Mouse (Mus musculus) limb, embryonic 15.5 days (tissue): ENCODE data around the gene Lrch3. TPM values are rescaled to one million over a fixed set of nuclear protein-coding genes. Genes with fewer than 3 reads are reported as not detected.
"Not testable (repeated sequence)": the region's sequence is repeated elsewhere in the genome, so short reads cannot be mapped to it uniquely, and the experiment has no call there.

ENCODE experiments used
- ATAC-seq: fragments of 200-750 bp; cut with Nextera tagmentation; 2 replicates; pipeline ENCODE4 v1.8.0; 2017; ENCODE audit warnings: low read depth, moderate TSS enrichment; ENCODE audit not compliant: insufficient number of reproducible peaks, low FRiP score, low TSS enrichment
- H3K27ac ChIP-seq: fragments of 300-500 bp; sonication (generic); 2 replicates; pipeline ENCODE4 v1.5.1; 2015; ENCODE audit warnings: moderate library complexity, mild to moderate bottlenecking, inconsistent platforms
- H3K27me3 ChIP-seq: fragments of 300-500 bp; sonication (generic); 2 replicates; pipeline ENCODE4 v1.6.1; 2015; ENCODE audit warnings: inconsistent platforms
- H3K36me3 ChIP-seq: fragments of 300-500 bp; sonication (generic); 2 replicates; pipeline ENCODE4 v1.6.1; 2015; ENCODE audit warnings: inconsistent platforms
- H3K4me1 ChIP-seq: fragments of 300-500 bp; sonication (generic); 2 replicates; pipeline ENCODE4 v1.6.1; 2015; ENCODE audit warnings: inconsistent platforms
- H3K4me2 ChIP-seq: fragments of 300-500 bp; sonication (generic); 2 replicates; pipeline ENCODE4 v1.6.1; 2015; ENCODE audit warnings: mild to moderate bottlenecking, inconsistent platforms
- H3K4me3 ChIP-seq: fragments of 300-500 bp; sonication (generic); 2 replicates; pipeline ENCODE4 v1.5.1; 2015; ENCODE audit warnings: mild to moderate bottlenecking, inconsistent platforms
- H3K9ac ChIP-seq: fragments of 300-500 bp; sonication (generic); 2 replicates; pipeline ENCODE4 v1.6.1; 2015; ENCODE audit warnings: inconsistent platforms
- H3K9me3 ChIP-seq: fragments of 300-500 bp; sonication (generic); 2 replicates; pipeline ENCODE4 v1.6.1; 2016; ENCODE audit warnings: inconsistent platforms
- WGBS: fragments of 180-500 bp; shearing (Covaris S2); methylation state at CpG from one replicate; pipeline ENCODE4 v1.1.7; 2015; 5-methylcytosine and 5-hydroxymethylcytosine counted together
- polyA plus RNA-seq: library from polyadenylated mRNA; unstranded; fragments of >200 nt; fragmentation: Nextera tagmentation; extraction: Ambion mirVana; gene quantifications from 2 replicates; pipeline ENCODE4 v1.2.1, GENCODE M21; 2015

Lrch3 gene
- polyA plus RNA-seq, 1 experiment from 2014 or later = 23.1 TPM

- Histone ChIP-seq H3K27ac (no peak overlapping the region), H3K9me3 (no peaks in the 10 kb centered on the region), H3K27me3 (no peaks in the 10 kb centered on the region), H3K36me3 (no peaks in the 10 kb centered on the region), H3K4me2 (no peak overlapping the region), H3K4me1 (no peaks in the 10 kb centered on the region), H3K9ac (no peak overlapping the region), H3K4me3 (no peak overlapping the region)
- no peak for ATAC-seq
- WGBS = 65% methylated on average over 4 of the region's 4 CpGs
Observed at GRCm38 (mm10) chr16:33036006-33036405, 122.1 kb downstream of the Lrch3 start.

- no peaks in the 10 kb centered on the region for H3K4me1 ChIP-seq
- H3K27ac ChIP-seq = no peak overlapping the region
- no peak overlapping the region for H3K4me3 ChIP-seq
- H3K4me2 ChIP-seq = no peak overlapping the region
- no peak overlapping the region for H3K9ac ChIP-seq
- WGBS = 79% methylated on average over 1 of the region's 1 CpGs
- H3K27me3 ChIP-seq = no peaks in the 10 kb centered on the region
- no peak for ATAC-seq
- H3K36me3 ChIP-seq = no peaks in the 10 kb centered on the region
- H3K9me3 ChIP-seq = no peaks in the 10 kb centered on the region
Observed at GRCm38 (mm10) chr16:33042682-33043081, 128.8 kb downstream of the Lrch3 start.

- Histone ChIP-seq H3K4me3 (no peak overlapping the region), H3K27me3 (no peaks in the 10 kb centered on the region), H3K9me3 (no peaks in the 10 kb centered on the region), H3K4me1 (no peaks in the 10 kb centered on the region), H3K27ac (no peak overlapping the region), H3K36me3 (no peaks in the 10 kb centered on the region), H3K4me2 (no peak overlapping the region), H3K9ac (no peak overlapping the region)
- no peak for ATAC-seq
- 68% methylated on average over 2 of the region's 2 CpGs for WGBS
Observed at GRCm38 (mm10) chr16:33043268-33043667, 129.4 kb downstream of the Lrch3 start.

- H3K4me2 ChIP-seq = no peak overlapping the region
- H3K27ac ChIP-seq = no peak overlapping the region
- WGBS = 93% methylated on average over 1 of the region's 1 CpGs
- no peak overlapping the region for H3K4me3 ChIP-seq
- H3K4me1 ChIP-seq = no peaks in the 10 kb centered on the region
- H3K27me3 ChIP-seq = no peaks in the 10 kb centered on the region
- ATAC-seq = no peak
- H3K9me3 ChIP-seq = no peaks in the 10 kb centered on the region
- no peaks in the 10 kb centered on the region for H3K36me3 ChIP-seq
- H3K9ac ChIP-seq = no peak overlapping the region
Observed at GRCm38 (mm10) chr16:33048004-33048403, 134.1 kb downstream of the Lrch3 start.

GRCm38 (mm10) chr16:33048686-33049085, 134.8 kb downstream of the Lrch3 start:
- H3K36me3 ChIP-seq = no peaks in the 10 kb centered on the region
- no peaks in the 10 kb centered on the region for H3K27me3 ChIP-seq
- no peaks in the 10 kb centered on the region for H3K4me1 ChIP-seq
- no peak overlapping the region for H3K27ac ChIP-seq
- no peak overlapping the region for H3K4me2 ChIP-seq
- no peak for ATAC-seq
- no peak overlapping the region for H3K9ac ChIP-seq
- H3K4me3 ChIP-seq = no peak overlapping the region
- no peaks in the 10 kb centered on the region for H3K9me3 ChIP-seq
- 66% methylated on average over 2 of the region's 2 CpGs for WGBS

- 90% methylated on average over 16 of the region's 16 CpGs for WGBS
- H3K27ac ChIP-seq = no peak overlapping the region
- no peak overlapping the region for H3K9ac ChIP-seq
- no peaks in the 10 kb centered on the region for H3K36me3 ChIP-seq
- H3K9me3 ChIP-seq = no peaks in the 10 kb centered on the region
- H3K4me3 ChIP-seq = no peak overlapping the region
- no peak for ATAC-seq
- H3K4me1 ChIP-seq = no peaks in the 10 kb centered on the region
- H3K4me2 ChIP-seq = no peak overlapping the region
- H3K27me3 ChIP-seq = no peaks in the 10 kb centered on the region
Observed at GRCm38 (mm10) chr16:33049809-33050208, 135.9 kb downstream of the Lrch3 start.

- peaks cover 4% of the 10 kb centered on the region for H3K36me3 ChIP-seq
- H3K4me1 ChIP-seq = peaks cover 9% of the 10 kb centered on the region
- no peak overlapping the region for H3K4me3 ChIP-seq
- H3K27me3 ChIP-seq = no peaks in the 10 kb centered on the region
- 59% methylated on average over 5 of the region's 5 CpGs for WGBS
- no peak overlapping the region for H3K4me2 ChIP-seq
- no peak overlapping the region for H3K9ac ChIP-seq
- H3K9me3 ChIP-seq = no peaks in the 10 kb centered on the region
- no peak for ATAC-seq
- no peak overlapping the region for H3K27ac ChIP-seq
Observed at GRCm38 (mm10) chr16:33053141-33053540, 139.2 kb downstream of the Lrch3 start.

GRCm38 (mm10) chr16:33054927-33055326, 141.0 kb downstream of the Lrch3 start:
- WGBS = 81% methylated on average over 2 of the region's 2 CpGs
- not testable (repeated sequence) for H3K9ac ChIP-seq, H3K27me3 ChIP-seq, H3K9me3 ChIP-seq, H3K27ac ChIP-seq, H3K4me3 ChIP-seq, H3K4me2 ChIP-seq, ATAC-seq
- Histone ChIP-seq H3K36me3 (peaks cover 21% of the 10 kb centered on the region), H3K4me1 (peaks cover 20% of the 10 kb centered on the region)

- H3K4me2 ChIP-seq = peak overlapping the region; percentile 57
- WGBS = 19% methylated on average over 10 of the region's 10 CpGs
- ATAC-seq = no peak
- H3K4me1 ChIP-seq = peaks cover 20% of the 10 kb centered on the region
- H3K27me3 ChIP-seq = no peaks in the 10 kb centered on the region
- no peak overlapping the region for H3K27ac ChIP-seq
- peaks cover 27% of the 10 kb centered on the region for H3K36me3 ChIP-seq
- H3K4me3 ChIP-seq = peak overlapping the region; percentile 93
- H3K9me3 ChIP-seq = no peaks in the 10 kb centered on the region
- peak overlapping the region; percentile 95; the same call in 1 of the 2 replicates for H3K9ac ChIP-seq
Observed at GRCm38 (mm10) chr16:33055655-33056054, 141.8 kb downstream of the Lrch3 start.

- peak; percentile 89 for ATAC-seq
- under 1% methylated on average over 47 of the region's 47 CpGs for WGBS
Observed at GRCm38 (mm10) chr16:33056095-33056785, 142.3 kb downstream of the Lrch3 start, which contains the start of the genes Iqcg and Rpl35a. Iqcg (minus strand) TSS chr16:33056218. Rpl35a (plus strand) TSS chr16:33056453.

GRCm38 (mm10) chr16:33056786-33057185, 142.9 kb downstream of the Lrch3 start:
- peaks cover 22% of the 10 kb centered on the region for H3K4me1 ChIP-seq
- no peaks in the 10 kb centered on the region for H3K9me3 ChIP-seq
- no peaks in the 10 kb centered on the region for H3K27me3 ChIP-seq
- H3K27ac ChIP-seq = peak overlapping the region; percentile 94
- H3K4me3 ChIP-seq = peak overlapping the region; percentile 93
- H3K4me2 ChIP-seq = peak overlapping the region; percentile 53
- peaks cover 31% of the 10 kb centered on the region for H3K36me3 ChIP-seq
- peak overlapping the region; percentile 95 for H3K9ac ChIP-seq
- 1% methylated on average over 24 of the region's 24 CpGs for WGBS
- ATAC-seq = no peak

More at GRCm38 (mm10) chr16:33056095-33056785, 142.3 kb downstream of the Lrch3 start, which contains the start of the genes Iqcg and Rpl35a:
- Histone ChIP-seq H3K4me2 (peak within 1 kb of the TSS; percentile 57), H3K4me1 (peaks cover 20% of the 10 kb centered on the region), H3K9ac (peak within 1 kb of the TSS; percentile 95), H3K27me3 (no peaks in the 10 kb centered on the region), H3K27ac (peak within 1 kb of the TSS; percentile 94), H3K36me3 (peaks cover 31% of the 10 kb centered on the region), H3K4me3 (peak within 1 kb of the TSS; percentile 93), H3K9me3 (no peaks in the 10 kb centered on the region)

GRCm38 (mm10) chr16:33058033-33058432, 144.1 kb downstream of the Lrch3 start:
- Histone ChIP-seq H3K27me3 (no peaks in the 10 kb centered on the region), H3K9ac (no peak overlapping the region), H3K4me3 (peak overlapping the region; percentile 93), H3K4me1 (peaks cover 27% of the 10 kb centered on the region), H3K27ac (no peak overlapping the region; the same call in 1 of the 2 replicates), H3K4me2 (peak overlapping the region; percentile 53), H3K9me3 (no peaks in the 10 kb centered on the region), H3K36me3 (peaks cover 31% of the 10 kb centered on the region)
- no peak for ATAC-seq
- whole genome bisulfite sequencing = 90% methylated on average over 16 of the region's 16 CpGs
